Mouse (Mus musculus) adrenal gland, postnatal 36 days (tissue): ENCODE measurements around the gene Ssbp2. TPM values are rescaled to one million over a fixed set of nuclear protein-coding genes. Genes with fewer than 3 reads are reported as not detected.
A peak's percentile ranks its signal among the peaks of the same experiment; 100 is the strongest.

Experiments
- DNase-seq, 2 experiments: peaks; one replicate each; pipeline ENCODE4 v3.0.0; 2021; ENCODE audit warnings: mixed read lengths in 1 of 2
- total RNA-seq, 2 experiments: library from RNA; stranded (reverse); gene quantifications; 2 replicates each; pipeline ENCODE4 v1.2.3; 2021

Ssbp2 gene
- total RNA-seq, 2 experiments from 2014 or later, result 26.4 to 30.4 TPM

DNA sequence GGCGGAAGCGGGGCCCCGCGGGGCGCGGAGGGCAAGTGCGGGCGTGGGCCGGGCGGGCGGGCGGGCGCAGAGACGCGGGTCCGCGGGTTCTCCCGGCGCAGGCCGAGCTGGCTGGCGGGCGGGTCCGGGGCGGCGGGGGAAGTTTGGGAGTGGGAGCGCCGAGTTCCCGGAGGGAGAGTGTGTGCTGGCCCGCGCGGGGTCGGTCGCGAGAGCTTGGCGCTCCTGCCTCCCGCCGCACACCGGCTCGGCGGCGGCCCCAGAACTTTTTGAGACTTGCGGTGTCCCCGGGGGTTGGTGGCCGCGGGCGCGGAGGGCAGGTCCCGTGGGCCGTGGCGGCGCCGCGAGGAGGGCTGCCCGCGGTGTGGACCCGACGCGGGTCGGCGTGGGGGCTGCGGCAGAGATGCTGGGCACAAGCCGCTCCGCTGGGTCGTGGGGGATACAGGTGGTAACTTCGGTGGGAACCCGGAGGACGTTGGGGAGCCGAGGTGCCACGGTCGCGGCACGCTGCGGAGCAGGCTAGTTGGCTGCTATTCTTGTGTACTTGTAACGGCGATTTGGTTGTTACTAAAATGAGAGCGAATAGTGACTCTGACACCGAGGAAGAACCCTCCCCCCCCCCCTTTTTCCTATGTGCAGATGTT is 1.7 kb downstream of the Ssbp2 start:
- peak; percentile 42 to 56 for DNase-seq

DNA sequence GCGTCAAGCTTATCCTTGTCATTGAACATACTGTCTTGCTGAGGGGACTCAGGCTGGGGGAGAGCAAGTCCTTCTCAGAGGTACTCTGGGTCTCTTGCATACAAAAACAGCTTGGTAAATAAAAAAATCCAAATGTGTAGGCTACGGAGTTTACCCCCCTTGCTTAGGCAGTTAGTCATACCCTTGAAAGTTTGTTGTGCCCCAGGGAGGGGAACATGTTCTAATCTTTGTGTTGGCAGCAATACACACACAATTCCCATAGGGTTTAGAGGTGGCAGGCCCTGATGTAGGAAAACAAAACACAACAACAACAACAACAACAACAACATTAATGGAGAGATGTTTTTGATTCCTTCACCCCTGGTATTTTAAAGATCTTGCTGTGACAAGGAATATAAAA is 2.3 kb downstream of the Ssbp2 start:
- DNase-seq, result no peak

DNA sequence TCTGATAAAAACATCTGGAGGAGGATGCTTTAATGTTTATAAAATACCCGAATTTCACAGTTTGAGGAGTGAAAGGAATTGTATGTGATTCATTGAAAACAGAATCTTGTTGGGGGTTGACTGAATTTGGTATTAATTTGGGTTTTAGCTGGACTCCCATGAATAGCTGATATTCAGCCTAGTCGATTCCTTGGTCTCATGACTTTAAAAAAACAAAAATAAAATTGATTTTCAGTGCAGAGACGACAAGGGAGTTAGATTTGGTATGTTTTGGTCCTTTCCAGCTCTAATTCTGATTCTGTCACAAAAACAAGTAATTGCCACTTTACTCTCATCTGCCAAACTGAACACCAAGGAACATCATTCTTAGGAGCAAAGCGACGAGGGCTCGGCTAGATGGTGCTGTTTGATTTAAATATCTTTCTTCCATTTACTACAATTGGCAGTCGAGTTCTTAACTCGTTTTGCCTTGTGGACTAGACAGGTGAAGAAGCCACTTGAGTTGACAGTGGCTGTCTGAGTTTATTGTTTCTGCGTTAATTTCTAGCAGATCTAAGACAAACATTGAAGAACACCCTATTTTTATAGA is 2.9 kb downstream of the Ssbp2 start:
- no peak for DNase-seq

DNA sequence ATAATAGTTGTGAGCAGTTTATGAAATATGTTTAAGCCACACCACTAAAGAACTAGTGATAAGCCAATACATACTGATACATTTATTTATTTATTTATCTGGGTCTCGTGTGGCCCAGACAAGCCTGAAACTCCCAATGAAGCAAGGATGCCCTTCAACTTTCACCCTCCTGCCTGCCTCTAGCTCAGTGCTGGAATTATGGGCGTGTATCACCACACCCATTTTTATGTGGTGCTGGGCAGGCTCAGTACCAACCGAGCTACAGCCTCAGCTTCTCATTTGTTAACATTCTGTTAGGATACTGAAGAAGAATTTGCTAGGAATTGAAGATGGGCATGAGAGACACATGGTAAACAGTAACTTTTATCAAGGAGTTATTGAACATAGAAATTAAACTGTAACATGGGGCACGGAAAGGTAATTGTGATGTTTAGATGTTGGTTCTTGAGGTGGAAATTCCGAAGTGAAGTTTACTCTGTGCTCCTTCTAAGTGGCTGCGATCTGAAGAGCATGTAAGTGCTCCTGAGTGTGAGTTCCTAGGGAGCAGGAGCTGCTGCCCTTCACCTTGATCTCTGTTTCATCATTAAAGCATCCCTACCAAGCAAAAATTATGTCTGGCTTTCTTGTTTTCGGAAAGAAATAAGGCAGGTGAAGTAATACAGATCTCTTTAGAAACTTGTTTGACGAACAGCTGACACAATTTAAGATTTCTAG is 5.1 kb downstream of the Ssbp2 start:
- no peak for DNase-seq

DNA sequence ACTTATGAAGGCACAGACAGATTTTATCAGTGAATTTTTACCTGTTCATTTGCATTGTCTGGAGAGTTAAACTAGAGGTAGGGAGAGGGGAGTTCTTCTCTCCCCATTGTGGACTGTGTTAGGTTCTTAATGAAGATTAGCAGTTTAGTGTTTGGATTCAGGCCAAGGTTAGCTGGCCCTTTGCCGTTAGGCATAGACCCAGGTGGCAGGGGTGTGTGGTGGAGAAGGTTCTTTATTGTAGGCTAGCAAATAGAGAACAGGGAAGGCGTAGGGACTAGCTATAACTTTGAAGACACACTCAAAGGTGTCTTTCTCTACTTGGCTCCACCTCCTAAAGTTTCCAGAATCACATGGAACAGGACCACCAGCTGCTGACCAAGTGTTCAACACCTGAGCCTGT is 11.5 kb downstream of the Ssbp2 start:
- DNase-seq, result peak in 1 of 2 experiments; percentile 19

DNA sequence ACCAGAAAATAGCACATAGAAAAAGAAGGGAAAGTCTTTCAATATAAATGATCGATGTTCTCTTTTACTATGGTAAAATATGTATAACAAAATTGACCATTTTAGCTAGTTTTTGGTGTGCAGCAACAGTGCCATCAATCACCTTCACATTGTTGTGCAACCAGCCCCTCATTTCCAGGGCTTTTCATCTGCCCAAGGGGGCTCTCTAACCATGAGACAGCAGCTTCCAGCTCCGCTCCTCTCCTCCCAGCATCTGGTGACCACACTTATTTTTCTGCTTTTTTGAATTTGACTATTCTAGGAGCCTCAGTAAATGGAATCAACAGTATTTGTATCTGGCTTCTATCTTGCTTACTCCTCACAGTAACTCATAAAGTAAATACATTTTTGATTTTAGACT is 11.9 kb downstream of the Ssbp2 start:
- DNase-seq, result no peak

DNA sequence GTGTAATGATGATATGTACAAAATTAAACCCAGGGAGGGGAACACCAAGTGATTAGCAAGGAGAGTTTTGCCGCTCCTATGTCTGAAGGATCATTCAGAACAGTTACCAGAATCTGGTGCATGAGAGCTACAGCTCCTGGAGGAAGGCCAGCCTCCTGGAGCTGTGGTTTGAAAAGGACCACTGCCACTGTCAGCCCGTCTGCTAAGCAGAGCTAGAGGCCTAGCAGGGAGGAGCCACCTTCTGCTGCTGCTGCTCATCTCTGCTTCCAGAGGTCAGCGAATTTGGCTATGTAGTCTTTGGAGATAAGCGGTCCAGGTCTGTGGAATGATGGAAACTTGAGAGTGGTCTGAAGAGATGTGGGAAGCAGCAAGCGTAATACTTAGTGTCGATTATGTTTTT is 13.4 kb downstream of the Ssbp2 start:
- DNase-seq, result no peak

DNA sequence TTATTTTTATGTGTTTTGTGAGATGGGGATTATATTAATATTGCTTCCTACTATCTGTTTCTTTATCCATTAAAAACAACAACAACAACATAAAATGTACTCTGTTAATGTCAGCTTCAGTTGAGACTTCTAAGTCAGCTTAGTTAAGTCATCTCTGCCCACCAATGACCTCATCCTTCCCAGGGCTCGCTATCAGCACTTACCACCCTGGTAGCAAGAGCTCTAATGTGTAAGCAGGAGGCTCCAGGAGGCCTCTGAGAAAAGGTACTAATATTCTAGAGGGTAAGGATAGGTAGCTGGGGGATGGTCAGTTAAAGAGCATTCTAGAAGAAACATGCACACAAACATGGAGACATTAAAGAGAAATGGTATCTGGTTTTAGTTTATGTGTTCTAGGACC is 13.9 kb downstream of the Ssbp2 start:
- DNase-seq, result no peak

DNA sequence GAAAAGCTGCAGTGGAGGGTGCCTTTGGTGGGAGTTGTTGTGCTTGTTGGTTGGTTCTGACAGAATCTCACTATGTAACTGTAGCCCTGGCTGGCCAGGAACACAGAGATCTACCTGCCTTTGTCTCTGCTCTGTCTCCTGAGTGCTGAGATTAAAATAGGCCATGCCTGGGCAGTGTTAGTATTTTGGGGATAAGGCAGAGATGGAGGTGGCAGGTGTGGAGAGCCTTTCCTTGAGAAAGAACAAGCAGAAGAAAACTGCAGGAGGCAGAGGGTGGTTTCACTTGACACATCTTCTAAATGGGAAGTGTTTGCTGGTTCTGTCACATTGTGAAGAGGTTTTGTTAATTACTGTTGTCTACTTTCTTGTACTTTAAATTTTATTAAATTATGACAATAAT is 15.8 kb downstream of the Ssbp2 start:
- no peak for DNase-seq

DNA sequence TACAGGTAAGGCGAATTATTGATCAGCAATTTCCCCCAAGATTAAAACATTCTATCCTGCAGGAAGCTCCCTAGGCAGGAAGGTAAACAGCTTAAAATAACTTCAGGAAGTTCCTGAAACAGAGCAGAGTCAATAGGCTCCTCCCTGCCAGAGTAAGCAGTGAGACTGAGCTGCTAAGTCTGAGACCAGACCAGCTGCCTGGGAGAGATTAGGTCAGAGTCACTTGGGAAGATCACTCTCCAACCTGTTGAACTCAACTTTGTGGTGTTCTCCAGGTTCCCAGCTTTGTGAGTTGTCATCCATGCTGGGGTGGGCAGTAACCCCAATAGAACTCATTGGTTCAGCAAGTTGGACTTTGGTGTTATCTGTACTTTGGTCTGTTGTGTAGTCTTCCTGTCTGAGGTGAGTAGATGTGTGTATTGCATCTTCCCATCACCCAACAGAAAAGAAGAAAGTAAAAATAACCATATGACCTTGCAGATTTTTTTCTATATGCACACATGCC is 16.6 kb downstream of the Ssbp2 start:
- no peak for DNase-seq

DNA sequence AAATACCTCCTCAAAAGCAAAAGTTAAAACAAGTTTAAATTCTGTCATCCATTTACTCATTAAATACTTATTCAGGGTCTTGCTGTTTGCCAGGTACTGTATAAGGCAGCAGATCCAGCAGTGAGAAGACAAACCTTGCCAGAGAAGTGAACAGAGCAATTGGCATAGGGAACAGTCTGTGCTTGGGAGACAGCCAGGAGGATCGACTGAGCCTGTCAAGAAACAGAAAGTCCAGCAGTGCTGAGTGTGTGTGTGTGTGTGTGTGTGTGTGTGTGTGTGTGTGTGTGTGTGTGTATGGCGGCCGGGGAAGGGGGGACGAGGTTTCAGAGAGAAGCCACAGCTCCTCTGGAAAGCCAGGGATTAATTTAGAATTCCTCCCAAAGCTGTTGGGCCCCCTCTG is 17.9 kb downstream of the Ssbp2 start:
- peak; percentile 51 to 81 for DNase-seq

DNA sequence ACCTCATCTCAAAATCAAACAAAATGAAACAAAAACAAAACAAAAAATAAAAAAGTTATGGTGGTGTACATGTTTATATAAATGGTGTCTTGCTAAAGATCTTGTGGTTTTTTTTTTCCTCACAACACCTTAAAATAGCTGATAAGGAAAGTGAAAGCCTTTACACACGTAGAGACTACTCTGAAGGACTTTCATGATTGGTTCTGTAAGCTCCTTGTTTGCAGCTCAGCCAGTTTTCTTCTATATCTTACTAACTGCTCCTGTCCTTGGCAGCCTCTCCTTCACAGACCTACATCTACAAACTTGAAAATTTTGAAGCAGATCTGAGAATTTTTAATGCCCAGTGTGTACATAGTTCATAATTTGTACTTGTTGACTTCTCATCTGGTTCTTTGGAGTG is 24.2 kb downstream of the Ssbp2 start:
- DNase-seq, result no peak

DNA sequence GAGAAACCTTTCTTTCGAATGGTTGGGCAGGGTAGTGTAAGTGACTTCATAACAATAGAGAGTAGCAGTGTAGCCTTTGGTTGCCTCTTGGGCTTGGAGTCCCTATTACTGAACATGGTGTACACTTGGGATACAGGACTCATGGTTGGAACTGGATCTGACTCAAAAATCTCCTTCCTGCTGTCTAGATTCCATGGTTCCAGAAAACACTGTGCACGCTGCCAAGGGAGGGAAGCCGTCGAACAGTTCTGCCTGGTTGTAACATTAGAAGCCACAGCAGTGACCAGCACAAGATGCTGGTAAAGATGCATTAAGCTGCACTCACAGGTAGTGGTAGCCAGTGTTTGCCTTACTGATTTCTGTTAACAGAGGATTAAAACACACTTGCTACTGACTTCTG is 32.0 kb downstream of the Ssbp2 start:
- DNase-seq, result no peak

DNA sequence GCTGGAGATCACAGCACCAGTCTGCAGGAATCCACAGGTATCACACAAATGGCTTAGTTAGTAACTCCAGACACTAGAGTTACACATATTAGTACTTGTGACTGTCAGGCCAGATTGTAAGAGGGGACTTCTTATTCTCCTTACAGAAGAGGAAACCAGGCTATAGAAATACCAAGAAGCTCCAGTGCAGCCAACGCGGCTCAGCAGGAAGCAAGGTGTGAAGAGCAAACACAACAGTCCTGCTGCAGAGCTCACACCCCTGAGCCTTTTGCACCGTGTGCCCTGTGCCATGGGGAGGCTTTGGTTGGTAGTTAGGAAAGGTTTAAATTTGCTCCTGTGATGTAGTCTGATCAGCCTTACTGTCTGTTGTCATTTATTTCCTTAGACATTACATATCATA is 37.0 kb downstream of the Ssbp2 start:
- no peak for DNase-seq

DNA sequence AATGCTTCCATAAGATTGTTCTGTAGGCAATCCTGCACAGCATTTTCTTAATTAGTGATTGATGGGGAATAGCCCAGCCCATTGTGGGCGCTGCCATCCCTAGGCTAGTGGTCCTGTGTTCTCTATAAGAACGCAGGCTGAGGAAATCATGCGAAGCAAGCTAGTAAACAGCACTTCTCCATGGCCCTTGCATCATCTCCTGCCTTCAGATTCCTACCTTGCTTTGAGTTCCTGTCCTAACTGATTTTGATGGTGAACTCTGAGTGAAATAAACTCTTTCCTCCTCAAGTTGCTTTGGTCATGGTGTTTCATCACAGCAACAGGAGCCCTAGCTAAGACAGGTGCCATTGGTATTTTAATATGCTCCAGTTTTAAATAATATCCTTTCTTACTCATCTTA is 41.7 kb downstream of the Ssbp2 start:
- DNase-seq, result no peak

DNA sequence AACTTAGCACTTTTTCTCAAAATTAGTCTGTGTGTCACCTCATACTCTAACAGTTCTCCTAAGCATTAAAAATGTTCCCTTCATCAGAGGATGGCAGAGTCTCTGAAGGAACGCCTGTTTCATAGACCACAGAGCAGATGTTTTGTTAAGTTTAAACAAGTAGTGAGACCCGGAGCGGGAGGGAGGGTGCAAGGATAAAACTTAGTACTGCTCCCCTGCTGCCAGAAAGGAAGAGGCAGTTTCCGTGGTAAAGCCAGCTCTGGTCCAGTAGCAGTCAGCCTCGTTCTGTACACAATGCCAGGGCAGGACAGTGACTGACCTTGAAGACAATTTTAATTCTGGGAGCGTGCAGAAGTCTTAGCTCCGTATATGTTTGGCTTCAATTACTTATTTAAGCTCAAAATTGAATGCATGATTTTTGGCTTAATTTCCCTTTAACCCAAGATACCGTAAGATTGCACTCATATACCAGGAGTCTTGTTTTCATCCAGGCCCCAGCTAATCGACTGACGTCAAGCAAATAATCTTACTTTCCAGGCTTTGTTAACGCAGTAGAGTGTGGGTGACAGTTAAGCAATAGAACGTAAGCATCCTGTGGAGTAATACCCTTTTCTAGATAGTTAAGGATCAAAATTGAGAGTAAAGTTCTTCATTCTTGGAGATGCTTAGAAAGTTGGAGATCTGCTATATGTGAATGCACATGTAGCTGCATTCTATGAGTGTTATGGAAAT is 42.7 kb downstream of the Ssbp2 start:
- DNase-seq, result no peak

DNA sequence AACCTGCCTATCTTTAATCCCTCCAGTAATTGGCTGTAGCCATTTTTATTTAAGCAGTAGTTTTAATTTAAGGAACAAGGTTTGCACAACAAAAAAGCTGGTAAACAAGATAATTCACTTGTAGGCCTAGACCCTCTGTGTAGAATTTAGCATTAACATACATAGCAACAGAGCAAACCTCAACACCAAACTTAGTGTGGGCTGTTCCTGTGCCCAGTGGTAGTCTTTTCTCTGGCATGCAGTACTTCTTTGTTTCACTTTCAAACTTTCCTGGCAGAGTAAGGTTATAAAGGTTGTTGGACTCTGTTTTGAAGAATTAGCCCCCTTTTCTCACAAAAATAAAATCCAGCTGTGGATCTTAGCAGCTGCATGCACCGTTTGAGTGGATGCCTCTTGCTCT is 48.9 kb downstream of the Ssbp2 start:
- DNase-seq, result no peak

DNA sequence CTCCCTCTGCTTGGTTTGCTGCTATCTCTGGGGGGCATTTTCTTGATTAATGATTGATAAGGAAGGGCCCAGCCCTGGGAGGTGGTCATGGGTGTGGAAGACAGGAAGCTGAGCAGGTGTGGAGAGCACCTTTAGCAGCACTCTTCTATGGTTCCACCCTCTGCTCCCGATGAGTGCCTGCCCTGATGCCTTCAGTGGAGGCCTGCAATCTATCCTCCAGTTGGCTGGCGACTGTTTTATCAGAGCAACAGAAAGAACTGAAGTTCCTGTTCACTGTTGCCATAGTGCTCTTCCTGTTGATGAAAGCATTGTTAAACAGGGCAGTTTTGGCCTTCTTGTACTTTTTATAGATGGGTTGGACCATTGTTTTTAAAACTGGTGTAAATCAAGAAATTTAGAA is 49.4 kb downstream of the Ssbp2 start:
- DNase-seq, result no peak

DNA sequence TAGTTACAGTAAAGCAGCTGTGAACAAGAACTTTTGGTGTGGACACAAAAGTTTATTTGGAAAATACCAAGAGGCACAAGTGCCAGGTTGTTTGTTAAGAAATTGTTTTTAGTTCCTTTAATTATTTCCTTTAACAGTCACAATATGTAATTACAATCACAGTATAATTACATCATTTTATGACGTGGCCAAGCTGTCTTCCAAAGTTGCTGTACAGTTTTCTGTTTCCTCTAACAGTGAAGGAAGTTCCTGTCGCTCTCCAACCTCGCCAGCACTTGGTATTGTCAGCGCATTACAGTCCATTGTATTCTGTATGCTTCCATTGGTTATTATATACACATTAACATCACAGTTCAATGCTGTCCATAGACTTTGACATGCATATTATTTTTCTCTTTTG is 54.9 kb downstream of the Ssbp2 start:
- DNase-seq, result no peak

DNA sequence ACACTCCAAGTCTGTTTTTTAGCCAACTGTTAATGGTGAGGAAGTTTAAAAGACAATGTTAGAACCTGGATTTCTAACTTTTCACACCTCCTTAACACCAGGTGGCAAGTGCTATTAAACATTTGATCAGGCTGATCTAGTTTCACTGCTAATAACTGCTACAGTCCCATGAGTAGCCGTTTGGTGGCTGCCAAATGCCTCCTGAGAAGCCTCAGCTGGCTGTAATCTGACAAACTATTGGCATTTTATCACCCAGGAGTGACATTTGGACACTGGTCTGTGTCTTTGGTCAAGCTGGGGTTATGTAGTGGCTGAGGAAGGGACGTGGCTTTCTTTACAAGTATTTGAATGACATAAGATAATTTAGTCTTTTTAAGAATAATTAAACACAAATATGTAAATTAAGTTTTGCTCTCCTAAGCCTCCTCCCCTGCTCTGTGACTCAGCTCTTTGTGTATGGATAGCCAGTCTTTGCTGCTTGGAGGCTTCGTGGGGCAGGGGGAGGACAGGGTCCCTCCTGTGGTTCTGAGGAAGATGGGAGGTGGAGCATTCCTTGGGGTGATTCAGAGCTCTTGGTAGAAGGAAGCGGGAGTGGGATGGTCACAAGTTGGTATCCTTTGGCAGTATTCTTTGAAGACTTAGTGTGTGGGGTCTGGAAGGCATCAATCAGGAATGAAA is 60.1 kb downstream of the Ssbp2 start:
- DNase-seq, result no peak

DNA sequence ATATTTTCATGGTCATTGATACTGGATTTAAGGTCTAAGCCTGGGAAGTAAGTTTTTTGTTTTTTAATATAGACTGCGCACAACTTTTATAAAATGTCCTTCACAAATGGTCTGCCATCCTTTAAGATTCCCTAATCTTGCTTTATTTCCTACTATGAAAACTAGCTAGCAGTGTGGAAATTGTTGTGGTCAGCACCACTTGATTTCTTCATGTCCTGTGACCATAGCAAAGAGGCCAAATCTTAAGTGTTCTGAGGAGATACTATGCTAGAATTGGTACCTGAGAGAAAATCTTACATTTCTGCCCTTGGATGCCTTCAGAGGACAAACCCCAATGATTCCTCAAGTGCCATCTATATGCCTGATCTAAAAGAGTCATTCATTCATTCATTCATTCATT is 60.9 kb downstream of the Ssbp2 start:
- no peak for DNase-seq

DNA sequence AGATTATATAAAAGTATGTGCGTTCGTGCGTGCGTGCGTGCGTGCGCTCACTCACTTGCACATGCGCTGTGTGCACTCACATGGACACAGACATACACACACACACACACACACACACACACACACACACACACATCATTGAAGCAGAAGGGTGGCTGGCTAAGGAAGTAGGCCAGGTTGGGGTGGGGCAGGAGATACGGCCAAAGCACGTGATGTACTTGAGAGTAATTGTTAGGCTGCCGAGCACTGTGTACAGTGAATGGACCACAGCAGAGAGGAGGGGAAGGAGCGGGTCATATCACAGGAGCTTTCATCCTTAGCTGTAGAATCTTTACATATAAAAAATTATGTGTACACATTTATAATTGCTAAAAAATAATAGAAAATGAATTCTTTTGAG is 66.0 kb downstream of the Ssbp2 start:
- no peak for DNase-seq
